Comparison of ENCODE assay signal across 10 mouse cellular contexts in the genomic region with DNA sequence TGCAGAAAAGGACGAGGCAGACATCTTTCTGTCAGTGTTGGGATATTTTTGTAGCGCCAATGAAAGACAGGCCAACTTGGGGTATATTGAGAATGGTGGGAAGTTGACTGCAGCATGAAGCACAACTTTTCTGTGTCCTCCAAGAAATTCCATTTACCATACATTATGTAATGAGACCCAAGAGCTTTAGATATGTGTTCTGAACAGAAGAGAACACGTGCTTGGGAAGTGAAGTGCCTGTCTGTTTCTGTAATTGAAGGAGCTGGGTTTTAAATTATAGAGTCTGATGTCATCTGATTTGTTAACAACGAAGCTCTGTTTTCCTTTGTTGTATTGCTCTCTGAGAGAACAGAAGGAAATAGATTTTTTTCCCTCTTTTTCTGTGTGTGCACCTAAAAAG. TPM values are rescaled to one million over a fixed set of nuclear protein-coding genes. Genes with fewer than 3 reads are reported as not detected.
DNase-seq lines count a peak whose midpoint lies in the region; ATAC-seq and TF ChIP-seq lines count a peak whose summit lies in the region.
"Had no signal": no experiment of that assay in that cellular context is flagged by ENCODE, and none has a peak within 500 bp of the region (broad histone marks: within the 10 kb centered on the region; RNA-seq: fewer than 3 reads in every experiment).

No protein-coding gene starts in this region.

- H3K36me3 ChIP-seq in liver, adult 2 months (ENCODE audit: control insufficient read depth, insufficient read depth, low read length) = peaks cover 27% of the 10 kb centered on the region
- H3K36me3 ChIP-seq in embryonic facial prominence, embryonic 12.5 days = peaks cover 10% of the 10 kb centered on the region; the same call in 1 of the 2 replicates
- H3K36me3 ChIP-seq in intestine, embryonic 16.5 days (ENCODE audit: control insufficient read depth, insufficient read depth, low read length) = no peaks in the 10 kb centered on the region
- H3K36me3 ChIP-seq in neural tube, embryonic 13.5 days = peaks cover 27% of the 10 kb centered on the region

- ATAC-seq in embryonic facial prominence, embryonic 12.5 days (ENCODE audit: insufficient number of reproducible peaks, insufficient read depth, low FRiP score, low TSS enrichment) = no peak
- no peak for ATAC-seq in intestine, embryonic 16.5 days
- ATAC-seq in neural tube, embryonic 13.5 days (ENCODE audit: low read depth) = no peak

- peak overlapping the region; percentile 98; the same call in 1 of the 2 replicates for H3K4me3 ChIP-seq in liver, adult 2 months (ENCODE audit: insufficient read depth, low read depth, low read length)
- peak overlapping the region; percentile 79 for H3K4me3 ChIP-seq in embryonic facial prominence, embryonic 12.5 days
- H3K4me3 ChIP-seq in intestine, embryonic 16.5 days (ENCODE audit: low read length) = peak overlapping the region; percentile 89
- H3K4me3 ChIP-seq in neural tube, embryonic 13.5 days = peak overlapping the region; percentile 91

- H3K27ac ChIP-seq in liver, adult 2 months (replicated peaks; ENCODE audit: insufficient read depth, low read depth, low read length) = no peak overlapping the region
- no peak overlapping the region for H3K27ac ChIP-seq in embryonic facial prominence, embryonic 12.5 days
- H3K27ac ChIP-seq in intestine, embryonic 16.5 days (ENCODE audit: low read length) = no peak overlapping the region
- H3K27ac ChIP-seq in neural tube, embryonic 13.5 days (replicated peaks) = no peak overlapping the region

- no peak for TF ChIP-seq CTCF in liver, adult 2 months (IDR thresholded peaks at IDR 0.05; ENCODE audit: low read depth, low read length)

- peaks cover 10% of the 10 kb centered on the region; the same call in 1 of the 2 replicates for H3K79me2 ChIP-seq in liver, adult 2 months (ENCODE audit: control insufficient read depth, insufficient read depth, low read length)

- 43% methylated on average over 4 of the region's 4 CpGs for WGBS in liver, adult 2 months
- 55% methylated on average over 4 of the region's 4 CpGs for WGBS in embryonic facial prominence, embryonic 12.5 days
- WGBS in intestine, embryonic 16.5 days = 50% methylated on average over 4 of the region's 4 CpGs
- 50% methylated on average over 4 of the region's 4 CpGs for WGBS in neural tube, embryonic 13.5 days

- no peaks in the 10 kb centered on the region for H3K9me3 ChIP-seq in embryonic facial prominence, embryonic 12.5 days
- no peaks in the 10 kb centered on the region for H3K9me3 ChIP-seq in intestine, embryonic 16.5 days (ENCODE audit: control insufficient read depth, low read length)
- no peaks in the 10 kb centered on the region for H3K9me3 ChIP-seq in neural tube, embryonic 13.5 days

- peak overlapping the region; percentile 83 for H3K4me2 ChIP-seq in embryonic facial prominence, embryonic 12.5 days (replicated peaks)
- H3K4me2 ChIP-seq in intestine, embryonic 16.5 days (ENCODE audit: low read depth, low read length) = peak overlapping the region; percentile 87
- peak overlapping the region; percentile 98 for H3K4me2 ChIP-seq in neural tube, embryonic 13.5 days

- H3K9ac ChIP-seq in liver, adult 2 months (ENCODE audit: low read depth, low read length) = no peak overlapping the region
- H3K9ac ChIP-seq in embryonic facial prominence, embryonic 12.5 days = peak overlapping the region; percentile 57
- peak overlapping the region; percentile 76 for H3K9ac ChIP-seq in intestine, embryonic 16.5 days (ENCODE audit: low read depth, low read length)
- peak overlapping the region; percentile 76 for H3K9ac ChIP-seq in neural tube, embryonic 13.5 days

- peaks cover 4% of the 10 kb centered on the region; the same call in 1 of the 2 replicates for H3K4me1 ChIP-seq in liver, adult 2 months (ENCODE audit: control insufficient read depth, insufficient read depth, low read length)
- H3K4me1 ChIP-seq in embryonic facial prominence, embryonic 12.5 days = peaks cover 11% of the 10 kb centered on the region
- peaks cover 13% of the 10 kb centered on the region for H3K4me1 ChIP-seq in intestine, embryonic 16.5 days (ENCODE audit: control insufficient read depth, insufficient read depth, low read length)
- peaks cover 20% of the 10 kb centered on the region for H3K4me1 ChIP-seq in neural tube, embryonic 13.5 days (replicated peaks)

- H3K27me3 ChIP-seq in liver, adult 2 months (ENCODE audit: control insufficient read depth, insufficient read depth, low read length) = no peaks in the 10 kb centered on the region
- no peaks in the 10 kb centered on the region for H3K27me3 ChIP-seq in embryonic facial prominence, embryonic 12.5 days
- no peaks in the 10 kb centered on the region for H3K27me3 ChIP-seq in intestine, embryonic 16.5 days (replicated peaks; ENCODE audit: control insufficient read depth, insufficient read depth, low read length)
- H3K27me3 ChIP-seq in neural tube, embryonic 13.5 days = no peaks in the 10 kb centered on the region

- TF ChIP-seq POLR2A in liver, adult 2 months (IDR thresholded peaks at IDR 0.05; ENCODE audit: extremely low read depth, insufficient read depth, low read length) = no peak

- no peak for DNase-seq in liver, adult 2 months (ENCODE audit: extremely low read depth, low read depth, low spot score)
- DNase-seq in liver = no peak
- no peak for DNase-seq in c-Kit-positive CD71-positive TER-119-positive erythroid progenitor cells, embryonic 14.5 days (ENCODE audit: low spot score)
- no peak for DNase-seq in adrenal gland, adult 2 months
- no peak for DNase-seq in left cerebral cortex, adult 18-20 months (ENCODE audit: low spot score in 2 of 2)
- DNase-seq: adrenal gland, adult 8-10 months; right cerebral cortex, postnatal 4 days had no signal

RNA-seq across cellular contexts. Expression of gene Trnt1, which starts 1.1 kb away (rescaled TPM):
- 18.5 and 19.8 TPM in 2 replicates for total RNA-seq in liver, adult 2 months (2014; rRNA removed)
- 9.2 and 13.7 TPM in 2 replicates for polyA plus RNA-seq in liver, adult 2 months (2012; rRNA removed)
- polyA plus RNA-seq in embryonic facial prominence, embryonic 12.5 days (2016; fragmentation: Nextera tagmentation; extraction: Ambion mirVana) = 59.6 and 69.3 TPM in 2 replicates
- 43.5 and 48.7 TPM in 2 replicates for polyA plus RNA-seq in intestine, embryonic 16.5 days (2015; fragmentation: Nextera tagmentation; extraction: Ambion mirVana)
- 66.4 and 71.0 TPM in 2 replicates for polyA plus RNA-seq in neural tube, embryonic 13.5 days (2015; fragmentation: Nextera tagmentation; extraction: Ambion mirVana)
- 10 to 100 TPM; 52.1 to 52.7 TPM for total RNA-seq in adrenal gland, adult 2 months (2021)
- 4.9 and 14.0 TPM in 2 replicates for polyA plus RNA-seq in adrenal gland, adult 2 months (2012; rRNA removed)
- 10 to 100 TPM; 51.4 to 55.0 TPM for total RNA-seq in left cerebral cortex, adult 18-20 months (2021)

RNA-seq across cellular contexts. Expression of gene Il5ra, which starts 21.2 kb away (rescaled TPM):
- total RNA-seq in liver, adult 2 months (2014; rRNA removed) = 0.09 and 0.20 TPM in 2 replicates
- polyA plus RNA-seq in liver, adult 2 months (2012; rRNA removed) = not detected in 2 replicates
- polyA plus RNA-seq in embryonic facial prominence, embryonic 12.5 days (2016; fragmentation: Nextera tagmentation; extraction: Ambion mirVana) = 0.08 TPM in 1 of 2 replicates, not detected in the other
- polyA plus RNA-seq in intestine, embryonic 16.5 days (2015; fragmentation: Nextera tagmentation; extraction: Ambion mirVana) = not detected in 2 replicates
- polyA plus RNA-seq in neural tube, embryonic 13.5 days (2015; fragmentation: Nextera tagmentation; extraction: Ambion mirVana) = not detected in 2 replicates
- total RNA-seq in adrenal gland, adult 2 months (2021) = not detected
- polyA plus RNA-seq in adrenal gland, adult 2 months (2012; rRNA removed) = not detected in 2 replicates
- not detected for total RNA-seq in left cerebral cortex, adult 18-20 months (2021)

RNA-seq across cellular contexts. Expression of gene Crbn, which starts 29.8 kb away (rescaled TPM):
- total RNA-seq in liver, adult 2 months (2014; rRNA removed) = 40.1 and 49.2 TPM in 2 replicates
- 8.6 and 9.8 TPM in 2 replicates for polyA plus RNA-seq in liver, adult 2 months (2012; rRNA removed)
- polyA plus RNA-seq in embryonic facial prominence, embryonic 12.5 days (2016; fragmentation: Nextera tagmentation; extraction: Ambion mirVana) = 47.7 and 47.9 TPM in 2 replicates
- polyA plus RNA-seq in intestine, embryonic 16.5 days (2015; fragmentation: Nextera tagmentation; extraction: Ambion mirVana) = 36.2 and 39.7 TPM in 2 replicates
- polyA plus RNA-seq in neural tube, embryonic 13.5 days (2015; fragmentation: Nextera tagmentation; extraction: Ambion mirVana) = 69.4 and 74.0 TPM in 2 replicates
- total RNA-seq in adrenal gland, adult 2 months (2021) = 10 to 100 TPM; 60.4 to 69.3 TPM
- 5.6 and 10.7 TPM in 2 replicates for polyA plus RNA-seq in adrenal gland, adult 2 months (2012; rRNA removed)
- total RNA-seq in left cerebral cortex, adult 18-20 months (2021) = 100 to 1,000 TPM; 107 to 111 TPM
